Mouse (Mus musculus): ENCODE measurements around the gene Adamts18. TPM values are rescaled to one million over a fixed set of nuclear protein-coding genes. Genes with fewer than 3 reads are reported as not detected.
A peak's percentile ranks its signal among the peaks of the same experiment; 100 is the strongest.

Gene Adamts18
- polyA plus RNA-seq, 1 experiment from 2014 or later = not detected

GRCm38 (mm10) chr8:113859890-113860683 is 11.5 kb upstream of the Adamts18 start:
- WGBS (ENCODE audit: insufficient replicate concordance) = 83% methylated on average over 12 of the region's 12 CpGs
- H3K9me3 ChIP-seq (ENCODE audit: low read length) = no peaks in the 10 kb centered on the region
- no peak for ATAC-seq
- no peak overlapping the region for H3K27ac ChIP-seq (ENCODE audit: low read depth)
- no peak overlapping the region for H3K9ac ChIP-seq (replicated peaks)
- no peak for TF ChIP-seq EP300 (IDR thresholded peaks at IDR 0.05; ENCODE audit: low read depth)
- TF ChIP-seq CTCF (IDR thresholded peaks at IDR 0.05; ENCODE audit: low read depth) = no peak
- H3K36me3 ChIP-seq (replicated peaks; ENCODE audit: insufficient read depth, low read length) = no peaks in the 10 kb centered on the region
- no peak overlapping the region for H3K4me3 ChIP-seq (ENCODE audit: low read depth, low read length)
- H3K4me1 ChIP-seq (ENCODE audit: insufficient read depth) = no peaks in the 10 kb centered on the region
- H3K27me3 ChIP-seq (ENCODE audit: insufficient read depth, low read length) = no peaks in the 10 kb centered on the region
- no peak for DNase-seq
- no peak overlapping the region for H3K4me2 ChIP-seq (ENCODE audit: low read depth, low read length)

DNA sequence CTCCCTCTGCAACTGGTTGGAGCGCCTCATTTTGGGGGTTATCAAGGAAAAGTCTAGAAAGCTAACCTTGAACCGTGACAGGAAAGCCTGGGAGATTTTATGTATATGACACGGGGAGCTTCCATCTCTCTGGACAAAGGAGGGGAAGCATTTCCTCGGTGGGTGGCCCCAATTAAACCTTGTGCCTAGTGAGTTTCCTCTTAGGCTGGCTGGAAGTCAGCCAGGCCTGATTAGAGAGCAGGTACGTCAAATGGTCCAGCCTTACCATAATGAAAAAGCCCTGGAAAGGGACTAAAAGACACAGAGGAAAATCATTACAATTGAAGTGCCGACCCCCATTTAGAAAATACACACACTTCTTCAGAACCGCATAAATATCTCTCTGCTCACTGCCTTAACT is 10.3 kb upstream of the Adamts18 start:
- ATAC-seq (no peak), DNase-seq (no peak)
- no peak overlapping the region for H3K27ac ChIP-seq (ENCODE audit: low read depth)
- no peak overlapping the region for H3K9ac ChIP-seq (replicated peaks)
- no peak overlapping the region for H3K4me3 ChIP-seq (ENCODE audit: low read depth, low read length)
- 60% methylated on average over 7 of the region's 7 CpGs for WGBS (ENCODE audit: insufficient replicate concordance)
- no peaks in the 10 kb centered on the region for H3K27me3 ChIP-seq (ENCODE audit: insufficient read depth, low read length)
- TF ChIP-seq CTCF (IDR thresholded peaks at IDR 0.05; ENCODE audit: low read depth) = no peak
- no peak for TF ChIP-seq EP300 (IDR thresholded peaks at IDR 0.05; ENCODE audit: low read depth)
- H3K4me2 ChIP-seq (ENCODE audit: low read depth, low read length) = no peak overlapping the region
- H3K36me3 ChIP-seq (replicated peaks; ENCODE audit: insufficient read depth, low read length) = no peaks in the 10 kb centered on the region
- no peaks in the 10 kb centered on the region for H3K4me1 ChIP-seq (ENCODE audit: insufficient read depth)
- no peaks in the 10 kb centered on the region for H3K9me3 ChIP-seq (ENCODE audit: low read length)

- 72% methylated on average over 8 of the region's 8 CpGs for WGBS (ENCODE audit: insufficient replicate concordance)
Measured at GRCm38 (mm10) chr8:113854622-113855293, 6.2 kb upstream of the Adamts18 start.

GRCm38 (mm10) chr8:113853714-113854113 is 5.2 kb upstream of the Adamts18 start:
- Histone ChIP-seq H3K4me2 (ENCODE audit: low read depth, low read length) (no peak overlapping the region), H3K4me3 (ENCODE audit: low read depth, low read length) (no peak overlapping the region), H3K27me3 (ENCODE audit: insufficient read depth, low read length) (peaks cover 11% of the 10 kb centered on the region), H3K27ac (ENCODE audit: low read depth) (no peak overlapping the region), H3K9ac (replicated peaks) (no peak overlapping the region), H3K36me3 (replicated peaks; ENCODE audit: insufficient read depth, low read length) (no peaks in the 10 kb centered on the region), H3K4me1 (ENCODE audit: insufficient read depth) (no peaks in the 10 kb centered on the region), H3K9me3 (ENCODE audit: low read length) (peaks cover 3% of the 10 kb centered on the region; the same call in 1 of the 2 replicates)
- WGBS (ENCODE audit: insufficient replicate concordance) = 82% methylated on average over 4 of the region's 4 CpGs
- ATAC-seq = no peak
- no peak for TF ChIP-seq EP300 (IDR thresholded peaks at IDR 0.05; ENCODE audit: low read depth)
- TF ChIP-seq CTCF (IDR thresholded peaks at IDR 0.05; ENCODE audit: low read depth) = no peak
- DNase-seq = no peak

More at GRCm38 (mm10) chr8:113854622-113855293, 6.2 kb upstream of the Adamts18 start:
- H3K36me3 ChIP-seq (replicated peaks; ENCODE audit: insufficient read depth, low read length) = no peaks in the 10 kb centered on the region
- no peak for DNase-seq
- H3K4me1 ChIP-seq (ENCODE audit: insufficient read depth) = no peaks in the 10 kb centered on the region
- H3K9me3 ChIP-seq (ENCODE audit: low read length) = peaks cover 3% of the 10 kb centered on the region; the same call in 1 of the 2 replicates
- peaks cover under 1% of the 10 kb centered on the region; the same call in 1 of the 2 replicates for H3K27me3 ChIP-seq (ENCODE audit: insufficient read depth, low read length)
- TF ChIP-seq EP300 (IDR thresholded peaks at IDR 0.05; ENCODE audit: low read depth) = no peak
- TF ChIP-seq CTCF (IDR thresholded peaks at IDR 0.05; ENCODE audit: low read depth) = no peak
- H3K4me3 ChIP-seq (ENCODE audit: low read depth, low read length) = no peak overlapping the region
- ATAC-seq = no peak
- H3K9ac ChIP-seq (replicated peaks) = no peak overlapping the region
- H3K4me2 ChIP-seq (ENCODE audit: low read depth, low read length) = no peak overlapping the region
- H3K27ac ChIP-seq (ENCODE audit: low read depth) = no peak overlapping the region

GRCm38 (mm10) chr8:113851655-113852054 is 3.1 kb upstream of the Adamts18 start:
- no peak overlapping the region for H3K4me2 ChIP-seq (ENCODE audit: low read depth, low read length)
- no peaks in the 10 kb centered on the region for H3K36me3 ChIP-seq (replicated peaks; ENCODE audit: insufficient read depth, low read length)
- no peak overlapping the region for H3K27ac ChIP-seq (ENCODE audit: low read depth)
- no peaks in the 10 kb centered on the region for H3K4me1 ChIP-seq (ENCODE audit: insufficient read depth)
- DNase-seq = no peak
- TF ChIP-seq CTCF (IDR thresholded peaks at IDR 0.05; ENCODE audit: low read depth) = peak; percentile 71
- TF ChIP-seq EP300 (IDR thresholded peaks at IDR 0.05; ENCODE audit: low read depth) = no peak
- WGBS (ENCODE audit: insufficient replicate concordance) = 31% methylated on average over 4 of the region's 4 CpGs
- ATAC-seq = no peak
- H3K9me3 ChIP-seq (ENCODE audit: low read length) = peaks cover 3% of the 10 kb centered on the region; the same call in 1 of the 2 replicates
- H3K4me3 ChIP-seq (ENCODE audit: low read depth, low read length) = no peak overlapping the region
- H3K27me3 ChIP-seq (ENCODE audit: insufficient read depth, low read length) = peaks cover 29% of the 10 kb centered on the region
- H3K9ac ChIP-seq (replicated peaks) = no peak overlapping the region

- Histone ChIP-seq H3K36me3 (replicated peaks; ENCODE audit: insufficient read depth, low read length) (no peaks in the 10 kb centered on the region), H3K27ac (ENCODE audit: low read depth) (no peak overlapping the region), H3K9me3 (ENCODE audit: low read length) (peaks cover 3% of the 10 kb centered on the region; the same call in 1 of the 2 replicates), H3K4me3 (ENCODE audit: low read depth, low read length) (no peak overlapping the region; the same call in 1 of the 2 replicates), H3K4me1 (ENCODE audit: insufficient read depth) (no peaks in the 10 kb centered on the region), H3K4me2 (ENCODE audit: low read depth, low read length) (no peak overlapping the region; the same call in 1 of the 2 replicates), H3K9ac (replicated peaks) (no peak overlapping the region), H3K27me3 (ENCODE audit: insufficient read depth, low read length) (peaks cover 35% of the 10 kb centered on the region)
- DNase-seq = no peak
- no peak for TF ChIP-seq CTCF (IDR thresholded peaks at IDR 0.05; ENCODE audit: low read depth)
- TF ChIP-seq EP300 (IDR thresholded peaks at IDR 0.05; ENCODE audit: low read depth) = no peak
- no peak for ATAC-seq
- 3% methylated on average over 40 of the region's 50 CpGs for WGBS (ENCODE audit: insufficient replicate concordance)
Measured at GRCm38 (mm10) chr8:113848081-113848652, 371 bp downstream of the Adamts18 start.
